Mouse (Mus musculus): ENCODE measurements around the gene Dolpp1. TPM values are rescaled to one million over a fixed set of nuclear protein-coding genes. Genes with fewer than 3 reads are reported as not detected.
"Not testable (repeated sequence)": the region's sequence is repeated elsewhere in the genome, so short reads cannot be mapped to it uniquely, and the experiment has no call there.

Dolpp1 gene
- polyA plus RNA-seq, 1 experiment from 2014 or later = 41.7 TPM

DNA sequence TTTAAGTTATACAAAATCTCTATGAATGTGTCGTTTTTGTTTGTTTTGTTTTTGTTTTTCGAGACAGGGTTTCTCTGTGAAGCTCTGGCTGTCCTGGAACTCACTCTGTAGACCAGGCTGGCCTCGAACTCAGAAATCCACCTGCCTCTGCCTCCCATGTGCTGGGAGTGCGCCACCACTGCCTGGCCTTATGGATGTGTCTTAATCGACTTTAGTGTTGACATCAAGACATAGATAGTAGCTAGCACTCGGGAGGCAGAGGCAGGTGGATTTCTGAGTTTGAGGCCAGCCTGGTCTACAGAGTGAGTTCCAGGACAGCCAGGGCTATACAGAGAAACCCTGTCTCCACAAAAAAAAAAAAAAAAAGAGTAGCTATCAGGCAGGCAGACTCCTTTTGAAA is 25.1 kb downstream of the Dolpp1 start:
- H3K27ac ChIP-seq (ENCODE audit: low read depth); DNase-seq (ENCODE audit: low spot score); H3K9me3 ChIP-seq (ENCODE audit: control insufficient read depth, low read length); ATAC-seq (replicated peaks; ENCODE audit: low FRiP score, low TSS enrichment, low read depth); H3K36me3 ChIP-seq (ENCODE audit: control insufficient read depth, insufficient read depth, low read length); H3K27me3 ChIP-seq (replicated peaks; ENCODE audit: control insufficient read depth, insufficient read depth, low read length); H3K9ac ChIP-seq (ENCODE audit: low read length): not testable (repeated sequence)
- H3K4me3 ChIP-seq (ENCODE audit: low read depth, low read length) = peak overlapping the region; percentile 67; the same call in 1 of the 2 replicates
- 77% methylated on average over 6 of the region's 6 CpGs for WGBS
- peak overlapping the region; percentile 85 for H3K4me2 ChIP-seq (ENCODE audit: low read length)
- H3K4me1 ChIP-seq (replicated peaks; ENCODE audit: control insufficient read depth, insufficient read depth, low read length) = peaks cover 26% of the 10 kb centered on the region

DNA sequence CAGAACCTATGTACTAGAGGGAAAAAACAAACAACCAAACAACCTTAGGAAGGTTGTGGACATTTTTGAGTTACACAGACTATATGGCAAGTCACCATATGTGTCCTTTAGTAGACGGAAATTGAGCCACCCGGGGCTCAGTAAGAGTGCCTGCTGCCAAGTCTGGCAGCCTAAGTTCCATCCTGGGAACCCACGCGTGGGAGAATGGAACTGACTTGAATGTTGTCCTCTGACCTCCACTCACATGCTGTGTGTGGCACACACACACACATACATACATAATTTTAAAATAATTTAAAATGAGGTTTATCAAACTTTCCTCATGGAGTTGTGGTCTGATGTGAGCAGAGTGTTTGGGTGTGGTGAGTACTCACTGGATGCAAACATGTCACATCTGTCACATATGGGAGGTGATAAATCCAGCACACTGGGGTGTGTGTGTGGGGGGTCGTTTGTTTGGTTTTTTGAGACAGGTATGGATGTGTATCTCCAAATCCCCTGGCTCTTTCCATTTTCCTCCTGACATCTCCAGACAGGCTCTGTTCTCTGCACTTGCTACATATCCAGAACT is 25.6 kb downstream of the Dolpp1 start:
- no peaks in the 10 kb centered on the region for H3K27me3 ChIP-seq (replicated peaks; ENCODE audit: control insufficient read depth, insufficient read depth, low read length)
- no peak overlapping the region for H3K4me2 ChIP-seq (ENCODE audit: low read length)
- no peak for DNase-seq (ENCODE audit: low spot score)
- H3K4me3 ChIP-seq (ENCODE audit: low read depth, low read length) = no peak overlapping the region
- 77% methylated on average over 5 of the region's 5 CpGs for WGBS
- H3K27ac ChIP-seq (ENCODE audit: low read depth) = no peak overlapping the region
- H3K9me3 ChIP-seq (ENCODE audit: control insufficient read depth, low read length) = no peaks in the 10 kb centered on the region
- peaks cover 26% of the 10 kb centered on the region for H3K4me1 ChIP-seq (replicated peaks; ENCODE audit: control insufficient read depth, insufficient read depth, low read length)
- no peak overlapping the region for H3K9ac ChIP-seq (ENCODE audit: low read length)
- H3K36me3 ChIP-seq (ENCODE audit: control insufficient read depth, insufficient read depth, low read length) = 0 out of 2 replicates have a peak, but pooled peaks cover 8% of the 10 kb centered on the region
- ATAC-seq (replicated peaks; ENCODE audit: low FRiP score, low TSS enrichment, low read depth) = no peak

GRCm38 (mm10) chr2:30418259-30418658 is 26.2 kb downstream of the Dolpp1 start:
- ATAC-seq (replicated peaks; ENCODE audit: low FRiP score, low TSS enrichment, low read depth) = no peak
- H3K4me3 ChIP-seq (ENCODE audit: low read depth, low read length) = no peak overlapping the region
- peaks cover 26% of the 10 kb centered on the region for H3K4me1 ChIP-seq (replicated peaks; ENCODE audit: control insufficient read depth, insufficient read depth, low read length)
- no peak for DNase-seq (ENCODE audit: low spot score)
- H3K9ac ChIP-seq (ENCODE audit: low read length) = 0 out of 2 replicates have a peak overlapping the region, but pooled peaks have one; percentile 13
- H3K27me3 ChIP-seq (replicated peaks; ENCODE audit: control insufficient read depth, insufficient read depth, low read length) = no peaks in the 10 kb centered on the region
- 69% methylated on average over 6 of the region's 6 CpGs for WGBS
- no peaks in the 10 kb centered on the region for H3K9me3 ChIP-seq (ENCODE audit: control insufficient read depth, low read length)
- H3K36me3 ChIP-seq (ENCODE audit: control insufficient read depth, insufficient read depth, low read length) = 0 out of 2 replicates have a peak, but pooled peaks cover 9% of the 10 kb centered on the region
- H3K4me2 ChIP-seq (ENCODE audit: low read length) = peak overlapping the region; percentile 22; the same call in 1 of the 2 replicates
- no peak overlapping the region for H3K27ac ChIP-seq (ENCODE audit: low read depth)

- Histone ChIP-seq H3K9ac (ENCODE audit: low read length) (0 out of 2 replicates have a peak overlapping the region, but pooled peaks have one; percentile 0), H3K4me2 (ENCODE audit: low read length) (peak overlapping the region; percentile 22), H3K36me3 (ENCODE audit: control insufficient read depth, insufficient read depth, low read length) (0 out of 2 replicates have a peak, but pooled peaks cover 9% of the 10 kb centered on the region), H3K27ac (ENCODE audit: low read depth) (peak overlapping the region; percentile 40; the same call in 1 of the 2 replicates), H3K9me3 (ENCODE audit: control insufficient read depth, low read length) (no peaks in the 10 kb centered on the region), H3K27me3 (replicated peaks; ENCODE audit: control insufficient read depth, insufficient read depth, low read length) (no peaks in the 10 kb centered on the region), H3K4me3 (ENCODE audit: low read depth, low read length) (no peak overlapping the region), H3K4me1 (replicated peaks; ENCODE audit: control insufficient read depth, insufficient read depth, low read length) (peaks cover 26% of the 10 kb centered on the region)
- ATAC-seq (replicated peaks; ENCODE audit: low FRiP score, low TSS enrichment, low read depth) = no peak
- DNase-seq (ENCODE audit: low spot score) = no peak
- WGBS = 21% methylated on average over 10 of the region's 10 CpGs
Measured at GRCm38 (mm10) chr2:30419112-30419511, 27.1 kb downstream of the Dolpp1 start.

DNA sequence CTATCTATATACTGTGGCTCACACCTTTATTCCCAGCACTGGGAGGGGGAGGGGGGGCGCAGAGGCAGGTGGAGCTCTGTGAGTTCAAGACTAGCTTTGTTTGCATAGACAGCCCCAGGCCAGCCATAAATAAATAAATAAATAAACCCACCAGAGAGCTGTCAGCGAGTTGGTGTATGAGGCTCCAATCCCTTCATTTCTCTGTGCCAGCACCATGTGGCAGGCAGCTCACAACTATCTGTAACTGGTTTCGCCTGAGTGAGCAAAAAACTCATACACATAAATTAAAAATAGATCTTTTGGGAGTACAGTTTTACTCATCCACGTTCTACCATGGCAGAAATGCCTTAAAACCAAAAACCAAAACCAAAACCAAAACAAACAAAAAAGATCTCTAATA is 29.4 kb downstream of the Dolpp1 start:
- no peak overlapping the region for H3K27ac ChIP-seq (ENCODE audit: low read depth)
- WGBS = 75% methylated on average over 4 of the region's 4 CpGs
- H3K4me1 ChIP-seq (replicated peaks; ENCODE audit: control insufficient read depth, insufficient read depth, low read length) = peaks cover 23% of the 10 kb centered on the region
- no peaks in the 10 kb centered on the region for H3K9me3 ChIP-seq (ENCODE audit: control insufficient read depth, low read length)
- no peak overlapping the region for H3K4me3 ChIP-seq (ENCODE audit: low read depth, low read length)
- H3K27me3 ChIP-seq (replicated peaks; ENCODE audit: control insufficient read depth, insufficient read depth, low read length) = no peaks in the 10 kb centered on the region
- ATAC-seq (replicated peaks; ENCODE audit: low FRiP score, low TSS enrichment, low read depth) (no peak), DNase-seq (ENCODE audit: low spot score) (no peak)
- H3K36me3 ChIP-seq (ENCODE audit: control insufficient read depth, insufficient read depth, low read length) = peaks cover 13% of the 10 kb centered on the region
- H3K4me2 ChIP-seq (ENCODE audit: low read length) = no peak overlapping the region
- no peak overlapping the region for H3K9ac ChIP-seq (ENCODE audit: low read length)

- ATAC-seq (replicated peaks; ENCODE audit: low FRiP score, low TSS enrichment, low read depth) (no peak), DNase-seq (ENCODE audit: low spot score) (no peak)
- Histone ChIP-seq H3K9me3 (ENCODE audit: control insufficient read depth, low read length) (no peaks in the 10 kb centered on the region), H3K4me3 (ENCODE audit: low read depth, low read length) (no peak overlapping the region), H3K9ac (ENCODE audit: low read length) (no peak overlapping the region), H3K36me3 (ENCODE audit: control insufficient read depth, insufficient read depth, low read length) (peaks cover 77% of the 10 kb centered on the region), H3K27ac (ENCODE audit: low read depth) (no peak overlapping the region), H3K4me2 (ENCODE audit: low read length) (no peak overlapping the region), H3K27me3 (replicated peaks; ENCODE audit: control insufficient read depth, insufficient read depth, low read length) (no peaks in the 10 kb centered on the region), H3K4me1 (replicated peaks; ENCODE audit: control insufficient read depth, insufficient read depth, low read length) (no peaks in the 10 kb centered on the region)
Measured at GRCm38 (mm10) chr2:30429156-30429555, 37.1 kb downstream of the Dolpp1 start.

DNA sequence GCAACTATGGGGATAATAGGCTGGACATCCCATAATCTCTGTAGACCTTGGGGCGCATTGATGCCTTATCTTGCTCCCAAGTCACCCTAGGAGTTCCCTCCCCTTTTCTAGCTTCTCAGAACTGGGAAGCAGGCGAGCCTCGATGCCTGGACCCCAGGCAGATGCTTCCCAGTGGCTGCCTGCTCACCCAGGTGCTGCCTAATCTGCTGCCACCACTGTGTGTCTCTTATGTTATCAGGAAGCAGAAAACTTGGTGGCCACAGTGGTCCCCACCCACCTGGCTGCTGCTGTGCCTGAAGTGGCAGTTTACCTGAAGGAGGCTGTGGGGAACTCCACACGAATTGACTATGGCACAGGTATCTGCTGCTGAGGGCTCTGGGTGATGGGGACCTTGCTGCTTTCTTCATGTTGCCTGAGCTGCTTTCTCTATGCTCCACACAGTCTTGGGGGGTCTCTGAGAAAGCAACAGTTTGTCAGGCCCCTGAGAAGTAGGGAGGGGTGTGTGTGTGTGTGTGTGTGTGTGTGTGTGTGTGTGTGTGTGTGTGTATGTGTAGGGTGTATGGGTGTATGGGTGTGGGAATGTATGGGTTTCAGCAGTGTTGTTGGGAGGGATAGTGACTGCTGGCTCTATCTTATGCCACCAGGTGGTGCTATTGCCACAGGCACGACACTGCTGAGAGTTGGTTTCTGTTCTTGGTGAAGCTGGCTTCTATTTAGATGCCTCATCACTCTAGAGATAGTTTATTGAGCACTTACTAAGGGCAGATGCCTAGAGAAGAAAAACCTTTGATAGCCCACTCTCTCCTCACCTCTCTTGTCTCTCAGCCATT is 43.5 kb downstream of the Dolpp1 start:
- Histone ChIP-seq H3K36me3 (ENCODE audit: control insufficient read depth, insufficient read depth, low read length) (peaks cover 78% of the 10 kb centered on the region), H3K27ac (ENCODE audit: low read depth) (no peak overlapping the region), H3K9me3 (ENCODE audit: control insufficient read depth, low read length) (no peaks in the 10 kb centered on the region), H3K9ac (ENCODE audit: low read length) (no peak overlapping the region), H3K27me3 (replicated peaks; ENCODE audit: control insufficient read depth, insufficient read depth, low read length) (no peaks in the 10 kb centered on the region), H3K4me3 (ENCODE audit: low read depth, low read length) (no peak overlapping the region), H3K4me1 (replicated peaks; ENCODE audit: control insufficient read depth, insufficient read depth, low read length) (peaks cover 8% of the 10 kb centered on the region), H3K4me2 (ENCODE audit: low read length) (no peak overlapping the region)
- DNase-seq (ENCODE audit: low spot score) (no peak), ATAC-seq (replicated peaks; ENCODE audit: low FRiP score, low TSS enrichment, low read depth) (peak; percentile 77)
- 58% methylated on average over 5 of the region's 5 CpGs for WGBS

DNA sequence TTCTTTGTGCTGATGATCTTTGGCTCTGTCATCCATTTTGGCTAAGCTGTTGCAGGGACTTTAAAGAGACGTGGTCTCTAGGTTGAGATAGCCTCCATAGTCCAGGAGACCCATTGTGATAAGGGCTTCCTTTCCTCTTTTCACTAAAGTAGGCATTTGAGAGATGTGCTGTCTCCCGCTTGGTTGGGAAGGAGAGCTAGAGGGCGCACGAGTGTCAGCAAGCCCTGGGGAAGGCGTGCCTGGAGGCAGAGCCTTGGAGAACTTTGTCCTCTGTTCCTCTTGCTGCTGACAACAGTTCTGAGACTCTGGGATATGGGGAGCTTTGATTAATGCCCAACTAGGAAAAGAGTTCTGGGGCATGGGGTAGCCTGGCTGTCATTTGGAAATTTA is 44.1 kb downstream of the Dolpp1 start:
- WGBS = 80% methylated on average over 5 of the region's 5 CpGs
- H3K27ac ChIP-seq (ENCODE audit: low read depth) = no peak overlapping the region
- H3K9ac ChIP-seq (ENCODE audit: low read length) = no peak overlapping the region
- H3K36me3 ChIP-seq (ENCODE audit: control insufficient read depth, insufficient read depth, low read length) = peaks cover 71% of the 10 kb centered on the region
- no peaks in the 10 kb centered on the region for H3K27me3 ChIP-seq (replicated peaks; ENCODE audit: control insufficient read depth, insufficient read depth, low read length)
- H3K4me2 ChIP-seq (ENCODE audit: low read length) = no peak overlapping the region
- H3K4me1 ChIP-seq (replicated peaks; ENCODE audit: control insufficient read depth, insufficient read depth, low read length) = peaks cover 14% of the 10 kb centered on the region
- H3K4me3 ChIP-seq (ENCODE audit: low read depth, low read length) = no peak overlapping the region
- DNase-seq (ENCODE audit: low spot score) (no peak), ATAC-seq (replicated peaks; ENCODE audit: low FRiP score, low TSS enrichment, low read depth) (no peak)
- no peaks in the 10 kb centered on the region for H3K9me3 ChIP-seq (ENCODE audit: control insufficient read depth, low read length)
